ENCODE assay signal across 7 mouse cellular contexts in genomic region chr11:23665311-23665786, GRCm38 (mm10). TPM values are rescaled to one million over a fixed set of nuclear protein-coding genes. Genes with fewer than 3 reads are reported as not detected.
A peak's percentile ranks its signal among the peaks of the same experiment; 100 is the strongest.
DNase-seq lines count a peak whose midpoint lies in the region; ATAC-seq and TF ChIP-seq lines count a peak whose summit lies in the region.

Gene Pus10 (plus strand): TSS chr11:23665674.

- H3K4me2 ChIP-seq in CH12.LX (ENCODE audit: insufficient read depth, low read depth, poor library complexity, severe bottlenecking) = peak within 1 kb of the TSS; percentile 100
- peak within 1 kb of the TSS; percentile 63 for H3K4me2 ChIP-seq in hindbrain, embryonic 11.5 days (replicated peaks; ENCODE audit: low read depth, low read length)

- CTCF ChIA-PET in Patski (lab: Charles Lee) = no interaction called here

- in situ Hi-C loops in CH12.LX (cut with MboI; ENCODE audit: low pct_ligation_motif_present, low pct_unique_long_range_greater_than_20kb, low sequenced_read_pairs) = no loop called here
- in situ Hi-C loops in Patski (cut with MboI; ENCODE audit: low pct_unique_long_range_greater_than_20kb) = no loop called here

- peak within 1 kb of the TSS; percentile 75 to 88 (median 78) for H3K4me3 ChIP-seq in CH12.LX (replicated peaks in 1 of 3; ENCODE audit: low read depth in 2 of 3, low read length in 2 of 3, poor library complexity in 1 of 3)
- peak within 1 kb of the TSS; percentile 91 for H3K4me3 ChIP-seq in forebrain, embryonic 10.5 days
- H3K4me3 ChIP-seq in hindbrain, embryonic 11.5 days (ENCODE audit: low read depth, low read length) = peak within 1 kb of the TSS; percentile 69

- TF ChIP-seq RAD21 in CH12.LX (IDR thresholded peaks at IDR 0.05; ENCODE audit: low read depth, low read length) = no peak

- no peaks in the 10 kb centered on the region for H3K9me3 ChIP-seq in CH12.LX (replicated peaks; ENCODE audit: low read length)
- no peaks in the 10 kb centered on the region for H3K9me3 ChIP-seq in forebrain, embryonic 10.5 days
- no peaks in the 10 kb centered on the region for H3K9me3 ChIP-seq in hindbrain, embryonic 11.5 days (ENCODE audit: control insufficient read depth, low read length)

- H3K79me2 ChIP-seq in CH12.LX (replicated peaks; ENCODE audit: control insufficient read depth, extremely low read depth, insufficient read depth, poor library complexity, severe bottlenecking) = peaks cover 45% of the 10 kb centered on the region

- POLR2A ChIA-PET in Patski (lab: Charles Lee) = interaction anchor here (0.8 to 1.1 kb wide), 3 partner anchors 8 to 104 kb away, joined by 3 read pairs; no protein-coding TSS in a partner anchor

- TF ChIP-seq EP300 in CH12.LX (IDR thresholded peaks at IDR 0.05; ENCODE audit: low read length) = no peak

- DNase-seq in CH12.LX (ENCODE audit: extremely low read depth) (no peak), Patski (ENCODE audit: low read depth, low spot score) (no peak)
- DNase-seq in forebrain, embryonic 10.5 days (ENCODE audit: extremely low spot score, low spot score) = no peak
- DNase-seq in hindbrain, embryonic 11.5 days (ENCODE audit: low spot score) = no peak
- no peak for DNase-seq in left cerebral cortex, adult 8-10 months (ENCODE audit: low spot score in 2 of 2)
- no peak for DNase-seq in spleen, postnatal 36 days (ENCODE audit: low spot score in 2 of 2)

- H3K27ac ChIP-seq in CH12.LX (ENCODE audit: insufficient read depth, low read depth) = peak within 1 kb of the TSS; percentile 84
- peak within 1 kb of the TSS; percentile 93 for H3K27ac ChIP-seq in forebrain, embryonic 10.5 days
- peak within 1 kb of the TSS; percentile 74 for H3K27ac ChIP-seq in hindbrain, embryonic 11.5 days (ENCODE audit: low read depth, low read length)

- dilution Hi-C loops in CH12.LX (cut with MboI; ENCODE audit: extremely low pct_ligation_motif_present, extremely low pct_unique_long_range_greater_than_20kb, low sequenced_read_pairs) = no loop called here

- TF ChIP-seq CTCF in CH12.LX (conservative IDR thresholded peaks at IDR 0.05 in 1 of 2, IDR thresholded peaks at IDR 0.05 in 1 of 2; ENCODE audit: low read depth in 2 of 2, low read length in 2 of 2) = no peak
- no peak for TF ChIP-seq CTCF in Patski (IDR thresholded peaks at IDR 0.05)

- H3K36me3 ChIP-seq in CH12.LX (replicated peaks in 1 of 2; ENCODE audit: control insufficient read depth in 1 of 2, insufficient read depth in 1 of 2, low read length in 1 of 2) = peaks cover 8 to 27% of the 10 kb centered on the region in 2 experiments
- H3K36me3 ChIP-seq in forebrain, embryonic 10.5 days (replicated peaks) = peaks cover 6% of the 10 kb centered on the region; the same call in 1 of the 2 replicates
- no peaks in the 10 kb centered on the region for H3K36me3 ChIP-seq in hindbrain, embryonic 11.5 days (ENCODE audit: control insufficient read depth, insufficient read depth, low read length)

- no peak for TF ChIP-seq POLR2A in CH12.LX (IDR thresholded peaks at IDR 0.05; ENCODE audit: low read depth, low read length)

- WGBS in forebrain, embryonic 10.5 days = under 1% methylated on average over 40 of the region's 40 CpGs
- 1% methylated on average over 30 of the region's 40 CpGs for WGBS in hindbrain, embryonic 11.5 days

- ATAC-seq in Patski = peak; percentile 51
- ATAC-seq in hindbrain, embryonic 11.5 days (ENCODE audit: low FRiP score) = peak; percentile 79
- ATAC-seq in megakaryocyte progenitor cell, adult 5-6 weeks (replicated peaks; ENCODE audit: poor library complexity) = peak; percentile 32

- H3K27me3 ChIP-seq in CH12.LX (replicated peaks) (no peaks in the 10 kb centered on the region), Patski (no peaks in the 10 kb centered on the region)
- no peaks in the 10 kb centered on the region for H3K27me3 ChIP-seq in forebrain, embryonic 10.5 days (ENCODE audit: poor library complexity, severe bottlenecking)
- H3K27me3 ChIP-seq in hindbrain, embryonic 11.5 days (ENCODE audit: control insufficient read depth, insufficient read depth, low read length) = no peaks in the 10 kb centered on the region

- peak within 1 kb of the TSS; percentile 86 for H3K9ac ChIP-seq in CH12.LX (ENCODE audit: insufficient read depth, low read depth)
- peak within 1 kb of the TSS; percentile 73 for H3K9ac ChIP-seq in hindbrain, embryonic 11.5 days (ENCODE audit: low read depth, low read length)

- peaks cover 4 to 29% of the 10 kb centered on the region in 2 experiments; a peak in 3 of 4 replicates for H3K4me1 ChIP-seq in CH12.LX (ENCODE audit: control insufficient read depth in 1 of 2, insufficient read depth in 2 of 2)
- H3K4me1 ChIP-seq in forebrain, embryonic 10.5 days = peaks cover 28% of the 10 kb centered on the region
- no peaks in the 10 kb centered on the region for H3K4me1 ChIP-seq in hindbrain, embryonic 11.5 days (replicated peaks; ENCODE audit: control insufficient read depth, insufficient read depth, low read length)

TF ChIP-seq in CH12.LX, 34 proteins besides CTCF, POLR2A, EP300 and RAD21:
- no peak for TF ChIP-seq TCF12 (IDR thresholded peaks at IDR 0.05; ENCODE audit: low read depth, low read length)
- no peak for TF ChIP-seq TBP (conservative IDR thresholded peaks at IDR 0.05; ENCODE audit: low read depth, low read length)
- no peak for TF ChIP-seq ZNF384 (IDR thresholded peaks at IDR 0.05; ENCODE audit: low read depth, low read length)
- 0 out of 2 replicates have a peak, but pooled peaks have one; percentile 14 for TF ChIP-seq BHLHE40 (IDR thresholded peaks at IDR 0.05; ENCODE audit: low read depth, low read length)

RNA-seq across cellular contexts. Expression of gene Pus10, which starts in this region (rescaled TPM):
- total RNA-seq in CH12.LX (2012; rRNA removed) = 57.6 and 72.4 TPM in 2 replicates
- total RNA-seq in CH12.LX (2014; rRNA removed) = 113 and 138 TPM in 2 replicates
- 92.3 and 98.1 TPM in 2 replicates for polyA plus RNA-seq in CH12.LX (2012; ENCODE audit: insufficient read length, low read depth)
- 20.5 TPM for polyA plus RNA-seq in Patski (2021)
- 26.0 and 26.1 TPM in 2 replicates for polyA plus RNA-seq in forebrain, embryonic 10.5 days (2016; fragmentation: Nextera tagmentation; extraction: Ambion mirVana)
- 19.3 and 21.6 TPM in 2 replicates for polyA plus RNA-seq in hindbrain, embryonic 11.5 days (2014; fragmentation: Nextera tagmentation; extraction: Ambion mirVana)
- 10 to 100 TPM; 12.2 to 18.0 (median 15.9) TPM for total RNA-seq in left cerebral cortex, adult 8-10 months (2022)
- 45.1 and 52.1 TPM in 2 replicates for total RNA-seq in megakaryocyte progenitor cell, adult 5-6 weeks (2015)
- total RNA-seq in megakaryocyte progenitor cell, adult 5-6 weeks (2017) = 52.7 and 71.7 TPM in 2 replicates
